Mouse (Mus musculus) midbrain, postnatal 0 days (tissue): Measurements from ENCODE around the gene Maml3. TPM values are rescaled to one million over a fixed set of nuclear protein-coding genes. Genes with fewer than 3 reads are reported as not detected.
A peak's percentile ranks its signal among the peaks of the same experiment; 100 is the strongest.

Experiments used
- ATAC-seq: fragments of 200-750 bp; cut with Nextera tagmentation; 2 replicates; pipeline ENCODE4 v1.8.0; 2017; ENCODE audit warnings: moderate number of reproducible peaks, mild to moderate bottlenecking, moderate TSS enrichment, moderate library complexity; ENCODE audit not compliant: low FRiP score
- DNase-seq: peaks from one replicate; pipeline ENCODE4 v3.0.0-alpha.2; 2015; ENCODE audit warnings: low spot score
- H3K27ac ChIP-seq: fragments of 300-500 bp; sonication (generic); 2 replicates; pipeline ENCODE4 v1.5.1; 2014; ENCODE audit warnings: low read depth, mild to moderate bottlenecking, low read length, mixed read lengths
- H3K27me3 ChIP-seq: fragments of 300-500 bp; sonication (generic); 2 replicates; pipeline ENCODE4 v1.6.1; 2014; ENCODE audit warnings: low read length, control low read depth, mixed read lengths; ENCODE audit not compliant: insufficient read depth
- H3K36me3 ChIP-seq: fragments of 300-500 bp; sonication (generic); 2 replicates; pipeline ENCODE4 v1.6.1; 2014; ENCODE audit warnings: low read length, control low read depth, mixed read lengths; ENCODE audit not compliant: insufficient read depth
- H3K4me1 ChIP-seq: fragments of 300-500 bp; sonication (generic); 2 replicates; pipeline ENCODE4 v1.6.1; 2014; ENCODE audit warnings: mild to moderate bottlenecking, control low read depth, antibody characterized with exemption, low read length, mixed read lengths; ENCODE audit not compliant: insufficient read depth
- H3K4me2 ChIP-seq: fragments of 300-500 bp; sonication (generic); 2 replicates; pipeline ENCODE4 v1.6.1; 2014; ENCODE audit warnings: low read depth, mild to moderate bottlenecking, low read length, mixed read lengths; ENCODE audit not compliant: poor library complexity, severe bottlenecking
- H3K4me3 ChIP-seq: fragments of 300-500 bp; sonication (generic); 2 replicates; pipeline ENCODE4 v1.5.1; 2014; ENCODE audit warnings: low read depth, mild to moderate bottlenecking, low read length, moderate library complexity
- H3K9ac ChIP-seq: fragments of 300-500 bp; sonication (generic); replicated peaks from 2 replicates; pipeline ENCODE4 v1.6.1; 2014; ENCODE audit warnings: mild to moderate bottlenecking, low read length, moderate library complexity, mixed read lengths; ENCODE audit not compliant: poor library complexity, severe bottlenecking
- H3K9me3 ChIP-seq: fragments of 300-500 bp; sonication (generic); 2 replicates; pipeline ENCODE4 v1.6.1; 2016; ENCODE audit warnings: low read length, control low read depth
- CTCF ChIP-seq: IDR thresholded peaks from 2 replicates; pipeline ENCODE4 v1.5.1; 2016; ENCODE audit warnings: antibody characterized with exemption, mild to moderate bottlenecking
- WGBS: fragments of 180-500 bp; shearing (Covaris S2); extraction: QIAGEN DNeasy Blood & Tissue Kit; methylation state at CpG from one replicate; pipeline ENCODE4 v1.1.7; 2014; 5-methylcytosine and 5-hydroxymethylcytosine counted together
- polyA plus RNA-seq: library from polyadenylated mRNA; unstranded; fragments of >200 nt; fragmentation: Nextera tagmentation; extraction: Ambion mirVana; gene quantifications from 2 replicates; pipeline ENCODE4 v1.2.1, GENCODE M21; 2015
- total RNA-seq: library from RNA; depleted of rRNA; stranded (reverse); fragments of >200 nt; gene quantifications from 2 replicates; pipeline ENCODE4 v1.2.3, GENCODE M21; 2014

Gene Maml3
- total and polyA plus RNA-seq, 2 experiments from 2014 or later: 3.9 to 20.2 TPM

DNA sequence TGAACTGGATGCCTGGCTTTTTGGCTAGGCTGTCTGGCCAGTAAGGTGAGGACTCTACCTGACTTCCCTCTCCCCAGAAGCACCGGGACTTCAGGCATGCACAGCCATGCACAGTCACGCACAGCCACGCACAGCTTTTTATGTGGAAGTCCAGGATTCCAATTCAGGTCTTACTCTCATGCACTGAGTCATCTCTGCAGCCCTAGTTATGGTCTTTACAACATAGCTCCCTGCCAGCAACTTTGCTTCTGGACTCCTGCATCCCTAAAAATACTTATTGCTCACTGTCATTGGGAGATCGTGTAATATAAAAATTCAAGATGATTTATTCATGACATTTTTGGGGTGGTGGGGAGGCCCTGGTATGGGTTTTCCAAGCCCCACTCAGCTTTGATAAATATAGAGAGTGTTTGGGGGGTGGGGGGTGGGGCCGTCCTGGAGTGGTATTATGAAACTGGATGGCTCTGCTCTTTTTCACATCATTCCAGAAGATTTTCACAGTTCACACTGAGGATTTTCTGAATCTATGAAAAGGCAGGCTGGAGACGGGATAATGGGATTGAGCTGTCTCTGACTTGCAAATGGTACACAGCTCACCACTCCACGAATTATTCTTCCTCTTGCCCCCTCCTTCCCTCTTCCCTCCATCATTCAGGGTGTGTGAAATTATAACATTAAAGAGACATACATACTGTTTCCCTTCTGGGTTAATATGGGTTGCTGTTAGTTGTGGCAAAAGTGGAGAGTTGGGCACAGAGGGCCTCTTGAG lies 288.2 kb downstream of the Maml3 start:
- Histone ChIP-seq H3K9ac (no peak overlapping the region), H3K36me3 (no peaks in the 10 kb centered on the region), H3K4me2 (no peak overlapping the region), H3K4me1 (no peaks in the 10 kb centered on the region; the same call in 1 of the 2 replicates), H3K9me3 (no peaks in the 10 kb centered on the region), H3K27me3 (no peaks in the 10 kb centered on the region), H3K4me3 (no peak overlapping the region), H3K27ac (peak overlapping the region; percentile 69)
- WGBS: 49% methylated on average over 7 of the region's 7 CpGs
- TF ChIP-seq CTCF: no peak
- DNase-seq (no peak), ATAC-seq (peak; percentile 22; the same call in 1 of the 2 replicates)

DNA sequence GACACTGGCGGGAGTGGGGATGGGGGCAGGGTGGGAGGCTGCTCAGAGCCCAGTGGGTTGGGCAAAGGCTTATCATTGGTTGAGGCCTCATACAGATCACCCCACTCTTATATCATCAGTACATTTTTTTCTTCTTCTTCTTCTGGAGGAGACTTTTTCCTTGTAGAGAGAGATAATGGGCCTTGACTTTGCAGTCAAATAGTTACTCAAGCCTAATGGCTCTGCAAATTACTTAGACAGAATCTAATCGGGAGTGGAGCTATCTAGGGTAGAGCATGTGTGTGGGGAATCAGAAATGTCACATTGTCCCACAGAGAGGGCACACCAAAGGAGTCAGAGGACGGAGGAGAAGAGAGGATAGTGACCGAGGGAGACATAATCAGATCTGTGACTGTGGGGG lies 290.8 kb downstream of the Maml3 start:
- no peak for TF ChIP-seq CTCF
- no peak overlapping the region for H3K4me2 ChIP-seq

DNA sequence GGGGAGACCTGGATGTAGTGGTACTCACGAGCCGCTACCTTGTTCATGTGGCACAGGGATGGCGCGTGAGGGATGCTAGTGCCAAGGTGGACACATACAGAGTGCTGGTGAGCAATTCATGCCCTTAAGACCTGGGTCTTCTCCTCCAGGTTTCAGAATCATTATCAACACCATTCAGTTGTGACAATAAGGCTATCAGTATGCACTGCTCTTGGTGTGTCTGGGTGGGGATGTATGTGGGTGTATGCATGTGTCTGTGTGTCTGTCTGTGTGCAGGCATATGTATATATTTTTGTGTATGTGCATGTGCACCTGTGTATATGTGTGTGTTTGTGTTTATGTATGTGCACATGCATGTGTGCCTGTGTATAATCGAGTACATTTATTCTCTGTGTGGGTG lies 291.7 kb downstream of the Maml3 start:
- no peaks in the 10 kb centered on the region for H3K36me3 ChIP-seq
- no peak overlapping the region for H3K4me3 ChIP-seq
- ATAC-seq: no peak

More for the DNA sequence above, 290.8 kb downstream of the Maml3 start:
- 91% methylated on average over 4 of the region's 4 CpGs for WGBS
- ATAC-seq (no peak), DNase-seq (no peak)
- Histone ChIP-seq H3K9ac (no peak overlapping the region), H3K4me3 (no peak overlapping the region), H3K27ac (no peak overlapping the region), H3K27me3 (no peaks in the 10 kb centered on the region), H3K4me1 (no peaks in the 10 kb centered on the region; the same call in 1 of the 2 replicates), H3K9me3 (no peaks in the 10 kb centered on the region), H3K36me3 (no peaks in the 10 kb centered on the region)

DNA sequence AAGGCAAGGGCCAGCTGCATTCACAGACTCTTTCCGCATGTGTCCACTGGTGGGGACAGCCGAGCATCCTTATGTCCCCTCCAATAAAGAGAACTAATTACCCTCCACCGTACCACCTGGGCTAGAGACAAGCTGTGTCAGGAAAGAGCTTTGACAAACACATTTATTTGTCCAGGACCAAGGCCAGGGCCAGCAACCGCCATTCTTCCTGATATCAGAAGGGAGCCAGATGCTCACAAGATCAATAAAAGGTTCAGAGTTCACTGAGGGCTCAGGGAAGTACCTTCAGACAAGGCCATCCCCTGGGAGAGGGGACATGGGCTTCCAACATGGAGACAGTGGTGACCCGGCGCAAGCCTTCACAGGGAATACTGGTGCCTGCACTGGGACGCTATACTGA lies 294.1 kb downstream of the Maml3 start:
- Histone ChIP-seq H3K36me3 (no peaks in the 10 kb centered on the region), H3K27ac (no peak overlapping the region), H3K4me3 (no peak overlapping the region), H3K9me3 (no peaks in the 10 kb centered on the region), H3K4me2 (no peak overlapping the region), H3K4me1 (peaks cover 2% of the 10 kb centered on the region; the same call in 1 of the 2 replicates), H3K27me3 (no peaks in the 10 kb centered on the region), H3K9ac (no peak overlapping the region)
- DNase-seq (no peak), ATAC-seq (no peak)
- TF ChIP-seq CTCF: no peak
- WGBS: 80% methylated on average over 7 of the region's 7 CpGs

More for the DNA sequence above, 291.7 kb downstream of the Maml3 start:
- 94% methylated on average over 5 of the region's 5 CpGs for WGBS
- TF ChIP-seq CTCF: no peak
- Histone ChIP-seq H3K4me1 (peaks cover 2% of the 10 kb centered on the region), H3K27me3 (no peaks in the 10 kb centered on the region), H3K9ac (no peak overlapping the region), H3K9me3 (no peaks in the 10 kb centered on the region), H3K27ac (no peak overlapping the region), H3K4me2 (no peak overlapping the region)
- DNase-seq: no peak

DNA sequence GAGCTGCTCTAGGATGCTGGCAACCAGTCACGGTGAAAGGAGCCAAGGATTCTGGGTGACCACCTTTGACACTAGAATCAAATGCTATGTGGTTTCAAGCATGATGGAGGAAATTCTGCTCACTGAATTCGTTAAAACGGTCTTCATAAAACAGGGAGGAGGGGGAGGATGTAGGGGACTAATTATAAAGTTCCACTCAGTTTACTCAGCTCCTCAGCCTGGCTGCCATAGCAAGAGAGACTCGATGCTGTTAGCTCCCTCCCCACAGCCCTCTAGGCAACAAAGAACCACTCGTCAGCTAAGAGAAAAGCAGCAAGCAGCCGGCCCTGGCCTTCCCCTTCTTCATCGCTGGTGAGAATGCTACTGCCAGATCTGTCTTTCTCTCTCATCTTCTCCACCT lies 295.1 kb downstream of the Maml3 start:
- Histone ChIP-seq H3K36me3 (no peaks in the 10 kb centered on the region), H3K4me1 (peaks cover 2% of the 10 kb centered on the region; the same call in 1 of the 2 replicates), H3K27ac (no peak overlapping the region), H3K4me2 (no peak overlapping the region), H3K9ac (no peak overlapping the region), H3K27me3 (no peaks in the 10 kb centered on the region), H3K4me3 (no peak overlapping the region), H3K9me3 (no peaks in the 10 kb centered on the region)
- ATAC-seq (no peak), DNase-seq (no peak)
- 40% methylated on average over 7 of the region's 7 CpGs for WGBS
- no peak for TF ChIP-seq CTCF
